Mouse (Mus musculus): ENCODE measurements around the gene Polr2i. TPM values are rescaled to one million over a fixed set of nuclear protein-coding genes. Genes with fewer than 3 reads are reported as not detected.

The Polr2i gene
- total and polyA plus RNA-seq, 3 experiments = 23.0 to 79.0 (median 58.7) TPM

DNA sequence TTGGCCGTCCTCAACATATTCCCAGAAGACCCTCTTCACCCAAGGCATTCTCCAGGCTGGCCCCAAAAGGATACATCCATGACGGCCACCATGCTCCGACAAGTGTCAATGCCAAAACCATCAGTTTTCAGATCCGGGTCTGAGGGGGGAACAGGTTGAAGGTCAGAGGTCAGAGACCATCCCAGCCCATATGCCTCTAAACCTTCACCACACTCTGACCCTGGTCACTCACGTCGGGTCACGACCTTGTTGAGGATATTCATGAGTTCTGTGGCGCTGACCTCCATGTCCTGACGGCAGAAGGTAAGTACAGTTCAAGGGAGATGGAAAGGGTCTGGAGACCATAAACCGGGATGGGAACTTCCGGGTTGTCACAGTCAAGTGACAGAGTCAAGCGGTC lies 39.7 kb upstream of the Polr2i start:
- no peak overlapping the region for H3K4me3 ChIP-seq (ENCODE audit: low read depth, low read length)

DNA sequence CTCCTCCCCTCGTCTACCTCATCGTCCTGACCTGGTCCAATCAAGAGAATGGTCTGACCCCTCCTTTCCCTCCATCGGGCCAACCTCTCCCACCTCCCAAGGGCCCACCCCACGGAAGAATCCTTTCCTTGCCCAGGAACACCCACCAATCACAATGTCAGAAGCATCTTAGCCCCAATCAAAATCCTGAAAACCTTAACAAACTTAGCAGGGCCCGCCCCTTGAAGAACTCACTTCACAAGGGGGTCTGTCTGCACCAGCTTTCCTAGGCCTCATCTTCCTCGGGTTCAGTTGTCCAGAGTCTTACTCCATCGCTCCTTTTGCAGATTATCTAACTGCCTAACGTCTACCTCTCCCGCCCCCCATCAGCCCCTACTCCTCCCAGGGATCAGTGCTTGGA lies 38.7 kb upstream of the Polr2i start:
- Histone ChIP-seq H3K36me3 (replicated peaks) (peaks cover 60% of the 10 kb centered on the region), H3K27me3 (ENCODE audit: insufficient read depth, low read length) (no peaks in the 10 kb centered on the region), H3K4me3 (ENCODE audit: low read depth, low read length) (no peak overlapping the region), H3K9me3 (replicated peaks) (no peaks in the 10 kb centered on the region), H3K4me1 (ENCODE audit: insufficient read depth, low read depth, low read length) (peaks cover 37% of the 10 kb centered on the region)
- TF ChIP-seq GATA2 (IDR thresholded peaks at IDR 0.05; ENCODE audit: borderline replicate concordance, low read depth, low read length) (no peak), TAL1 (conservative IDR thresholded peaks at IDR 0.05; ENCODE audit: low read depth, low read length) (no peak), CTCF (IDR thresholded peaks at IDR 0.05; ENCODE audit: low read depth, low read length) (no peak), GATA1 (IDR thresholded peaks at IDR 0.05; ENCODE audit: borderline replicate concordance, low read length) (no peak), POLR2AphosphoS5 (IDR thresholded peaks at IDR 0.05; ENCODE audit: insufficient replicate concordance, low read depth, low read length) (no peak)
- DNase-seq (ENCODE audit: low spot score) (no peak), ATAC-seq (ENCODE audit: extremely low read depth, insufficient number of reproducible peaks, low FRiP score, poor library complexity, severe bottlenecking) (no peak)

More for the DNA sequence above, 39.7 kb upstream of the Polr2i start:
- Histone ChIP-seq H3K4me1 (ENCODE audit: insufficient read depth, low read depth, low read length) (peaks cover 35% of the 10 kb centered on the region), H3K9me3 (replicated peaks) (no peaks in the 10 kb centered on the region), H3K36me3 (replicated peaks) (peaks cover 69% of the 10 kb centered on the region), H3K27me3 (ENCODE audit: insufficient read depth, low read length) (no peaks in the 10 kb centered on the region)
- ATAC-seq (ENCODE audit: extremely low read depth, insufficient number of reproducible peaks, low FRiP score, poor library complexity, severe bottlenecking) (no peak), DNase-seq (ENCODE audit: low spot score) (no peak)
- TF ChIP-seq TAL1 (conservative IDR thresholded peaks at IDR 0.05; ENCODE audit: low read depth, low read length) = no peak
- no peak for TF ChIP-seq CTCF (IDR thresholded peaks at IDR 0.05; ENCODE audit: low read depth, low read length)
- no peak for TF ChIP-seq POLR2AphosphoS5 (IDR thresholded peaks at IDR 0.05; ENCODE audit: insufficient replicate concordance, low read depth, low read length)
- no peak for TF ChIP-seq GATA1 (IDR thresholded peaks at IDR 0.05; ENCODE audit: borderline replicate concordance, low read length)
- no peak for TF ChIP-seq GATA2 (IDR thresholded peaks at IDR 0.05; ENCODE audit: borderline replicate concordance, low read depth, low read length)

DNA sequence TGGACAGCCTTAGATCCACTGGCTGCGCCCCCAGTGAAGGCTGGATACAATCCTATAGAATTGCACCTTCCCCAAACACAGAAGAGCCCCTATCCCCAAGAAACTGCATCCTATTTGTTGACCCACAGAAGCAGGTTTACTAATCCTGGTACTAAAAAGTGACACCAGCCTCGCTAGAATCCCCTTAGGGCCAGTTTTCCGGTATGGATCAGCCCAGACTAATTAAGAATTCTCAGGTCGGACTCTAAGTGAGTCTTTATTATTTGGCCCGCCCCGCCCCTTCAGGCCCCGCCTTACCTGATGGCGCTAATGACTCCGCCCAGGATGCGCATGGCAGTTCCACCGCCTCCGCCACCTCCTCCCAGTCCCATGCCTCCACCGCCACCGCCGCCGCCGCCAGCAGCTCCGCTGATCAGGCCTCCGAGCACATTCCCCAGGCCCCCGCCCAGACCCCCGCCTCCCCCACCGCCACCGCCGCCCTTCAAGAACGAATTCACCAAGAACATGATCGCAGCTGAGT lies 38.1 kb upstream of the Polr2i start:
- ATAC-seq (ENCODE audit: extremely low read depth, insufficient number of reproducible peaks, low FRiP score, poor library complexity, severe bottlenecking) (peak; percentile 66), DNase-seq (ENCODE audit: low spot score) (peak; percentile 74)
- H3K4me3 ChIP-seq (ENCODE audit: low read depth, low read length) = peak overlapping the region; percentile 80
- no peak for TF ChIP-seq GATA1 (IDR thresholded peaks at IDR 0.05; ENCODE audit: borderline replicate concordance, low read length)
- TF ChIP-seq GATA2 (IDR thresholded peaks at IDR 0.05; ENCODE audit: borderline replicate concordance, low read depth, low read length) = no peak
- no peak for TF ChIP-seq TAL1 (conservative IDR thresholded peaks at IDR 0.05; ENCODE audit: low read depth, low read length)
- TF ChIP-seq POLR2AphosphoS5 (IDR thresholded peaks at IDR 0.05; ENCODE audit: insufficient replicate concordance, low read depth, low read length) = no peak
- no peak for TF ChIP-seq CTCF (IDR thresholded peaks at IDR 0.05; ENCODE audit: low read depth, low read length)
- H3K9me3 ChIP-seq (replicated peaks) = no peaks in the 10 kb centered on the region
- no peaks in the 10 kb centered on the region for H3K27me3 ChIP-seq (ENCODE audit: insufficient read depth, low read length)
- H3K4me1 ChIP-seq (ENCODE audit: insufficient read depth, low read depth, low read length) = peaks cover 39% of the 10 kb centered on the region
- H3K36me3 ChIP-seq (replicated peaks) = peaks cover 54% of the 10 kb centered on the region

DNA sequence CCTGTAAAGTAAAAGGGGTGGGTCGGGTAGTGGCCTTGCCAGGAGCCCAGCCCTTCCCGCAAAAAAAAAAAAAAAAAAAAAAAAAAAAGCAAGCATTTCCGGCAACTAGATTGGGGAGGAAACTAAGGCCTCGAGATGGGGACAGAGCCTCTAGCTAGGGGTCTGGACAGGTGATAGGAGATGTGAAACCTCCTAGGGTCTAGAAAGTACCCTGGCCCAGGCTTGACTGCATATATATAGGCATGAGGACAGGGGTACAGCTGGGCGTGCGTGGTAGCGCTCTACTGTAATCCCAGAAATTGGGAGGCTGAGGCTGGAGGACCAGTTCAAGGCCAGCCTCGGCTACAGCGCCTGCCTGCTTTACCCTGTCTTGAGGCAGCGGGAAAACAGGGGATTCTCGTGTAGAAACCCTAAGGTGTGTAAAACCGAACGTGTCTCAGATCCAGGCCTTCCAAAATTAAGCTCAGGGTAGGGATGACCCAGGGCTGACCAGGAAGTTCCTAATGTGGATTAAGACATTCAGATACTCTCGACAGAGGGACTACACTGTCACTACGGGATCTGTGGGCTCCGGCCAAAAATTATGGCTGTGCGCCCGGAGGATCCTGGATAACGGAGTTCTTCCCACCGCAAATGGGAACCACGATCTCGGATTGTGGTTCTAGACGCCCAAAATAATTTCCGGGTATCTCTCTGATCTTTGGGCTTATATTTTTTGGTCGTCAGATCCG lies 37.5 kb upstream of the Polr2i start:
- peak overlapping the region; percentile 80 for H3K4me3 ChIP-seq (ENCODE audit: low read depth, low read length)
- H3K4me1 ChIP-seq (ENCODE audit: insufficient read depth, low read depth, low read length) = peaks cover 41% of the 10 kb centered on the region
- no peaks in the 10 kb centered on the region for H3K27me3 ChIP-seq (ENCODE audit: insufficient read depth, low read length)
- no peaks in the 10 kb centered on the region for H3K9me3 ChIP-seq (replicated peaks)
- ATAC-seq (ENCODE audit: extremely low read depth, insufficient number of reproducible peaks, low FRiP score, poor library complexity, severe bottlenecking) (0 out of 2 replicates have a peak, but pooled peaks have one; percentile 6), DNase-seq (ENCODE audit: low spot score) (peak; percentile 69)
- peaks cover 47% of the 10 kb centered on the region for H3K36me3 ChIP-seq (replicated peaks)
- TF ChIP-seq TAL1 (conservative IDR thresholded peaks at IDR 0.05; ENCODE audit: low read depth, low read length) (no peak), GATA2 (IDR thresholded peaks at IDR 0.05; ENCODE audit: borderline replicate concordance, low read depth, low read length) (no peak)

DNA sequence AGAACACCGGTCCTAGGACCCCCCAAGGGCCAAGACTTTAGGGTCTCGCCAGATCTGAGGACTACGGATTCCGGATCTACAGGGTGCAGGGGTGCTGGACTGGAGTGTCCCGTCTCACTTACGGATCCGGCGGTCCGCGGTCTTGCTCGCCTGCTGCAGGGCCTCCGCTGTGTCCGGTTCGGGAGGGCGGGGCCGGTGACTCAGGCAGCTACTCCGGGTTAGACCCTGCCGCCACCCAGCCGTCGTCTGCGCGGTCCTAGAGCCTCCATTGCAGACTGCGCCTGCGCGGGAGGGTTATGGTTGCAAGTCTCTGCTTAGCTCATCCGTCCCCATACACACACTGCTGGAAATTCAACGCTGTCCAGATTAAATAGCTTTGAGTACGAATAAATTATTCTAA lies 36.9 kb upstream of the Polr2i start:
- Histone ChIP-seq H3K4me1 (ENCODE audit: insufficient read depth, low read depth, low read length) (peaks cover 41% of the 10 kb centered on the region), H3K9me3 (replicated peaks) (no peaks in the 10 kb centered on the region), H3K27me3 (ENCODE audit: insufficient read depth, low read length) (no peaks in the 10 kb centered on the region; the same call in 1 of the 2 replicates), H3K4me3 (ENCODE audit: low read depth, low read length) (peak overlapping the region; percentile 80), H3K36me3 (replicated peaks) (peaks cover 43% of the 10 kb centered on the region)
- DNase-seq (ENCODE audit: low spot score) = peak; percentile 88
- TF ChIP-seq CTCF (IDR thresholded peaks at IDR 0.05; ENCODE audit: low read depth, low read length) (no peak), GATA1 (IDR thresholded peaks at IDR 0.05; ENCODE audit: borderline replicate concordance, low read length) (no peak), POLR2AphosphoS5 (IDR thresholded peaks at IDR 0.05; ENCODE audit: insufficient replicate concordance, low read depth, low read length) (no peak), GATA2 (IDR thresholded peaks at IDR 0.05; ENCODE audit: borderline replicate concordance, low read depth, low read length) (no peak), TAL1 (conservative IDR thresholded peaks at IDR 0.05; ENCODE audit: low read depth, low read length) (no peak)
- peak; percentile 77 for ATAC-seq (ENCODE audit: extremely low read depth, insufficient number of reproducible peaks, low FRiP score, poor library complexity, severe bottlenecking)

DNA sequence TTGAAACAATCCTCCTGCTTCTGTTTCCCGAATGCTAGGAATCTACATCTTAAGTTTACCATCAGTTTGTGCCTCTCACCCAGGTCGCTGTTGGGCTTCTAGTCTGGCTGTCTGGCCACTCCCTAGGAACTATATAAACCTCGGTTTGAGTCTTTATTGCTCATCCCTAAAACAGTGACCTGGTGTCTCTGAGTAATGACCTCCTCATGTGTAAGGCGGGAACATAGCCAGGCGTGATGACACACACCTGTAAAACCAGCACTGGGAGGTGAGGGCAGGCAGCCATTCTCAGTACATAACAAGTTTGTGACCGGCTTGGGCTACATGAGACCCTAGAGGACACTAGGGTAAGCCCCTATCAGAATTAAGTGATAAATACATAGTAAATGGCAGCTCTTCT lies 36.3 kb upstream of the Polr2i start:
- Histone ChIP-seq H3K9me3 (replicated peaks) (no peaks in the 10 kb centered on the region), H3K36me3 (replicated peaks) (peaks cover 38% of the 10 kb centered on the region), H3K4me1 (ENCODE audit: insufficient read depth, low read depth, low read length) (peaks cover 41% of the 10 kb centered on the region), H3K4me3 (ENCODE audit: low read depth, low read length) (peak overlapping the region; percentile 80; the same call in 1 of the 2 replicates), H3K27me3 (ENCODE audit: insufficient read depth, low read length) (peaks cover 3% of the 10 kb centered on the region; the same call in 1 of the 2 replicates)
- TF ChIP-seq TAL1 (conservative IDR thresholded peaks at IDR 0.05; ENCODE audit: low read depth, low read length) (no peak), POLR2AphosphoS5 (IDR thresholded peaks at IDR 0.05; ENCODE audit: insufficient replicate concordance, low read depth, low read length) (no peak), CTCF (IDR thresholded peaks at IDR 0.05; ENCODE audit: low read depth, low read length) (no peak), GATA1 (IDR thresholded peaks at IDR 0.05; ENCODE audit: borderline replicate concordance, low read length) (no peak), GATA2 (IDR thresholded peaks at IDR 0.05; ENCODE audit: borderline replicate concordance, low read depth, low read length) (no peak)
- DNase-seq (ENCODE audit: low spot score) (no peak), ATAC-seq (ENCODE audit: extremely low read depth, insufficient number of reproducible peaks, low FRiP score, poor library complexity, severe bottlenecking) (no peak)

Data from G1E (cell line).